11 mouse cellular contexts compared by ENCODE assay signal in genomic region chr12:117683984-117684383, GRCm38 (mm10).
"Had no signal": no experiment of that assay in that cellular context is flagged by ENCODE, and none has a peak within 500 bp of the region (broad histone marks: within the 10 kb centered on the region; RNA-seq: fewer than 3 reads in every experiment).

No protein-coding gene starts in this region.

- H3K4me2 ChIP-seq: limb, embryonic 15.5 days; liver, embryonic 12.5 days; lung, embryonic 14.5 days; midbrain, embryonic 11.5 days; midbrain, embryonic 15.5 days had no signal

- ATAC-seq: liver, embryonic 12.5 days; midbrain, embryonic 15.5 days had no signal

- H3K36me3 ChIP-seq: limb, embryonic 15.5 days; liver, embryonic 12.5 days; midbrain, embryonic 15.5 days had no signal

- H3K9me3 ChIP-seq: limb, embryonic 15.5 days; liver, embryonic 12.5 days; midbrain, embryonic 15.5 days had no signal

- H3K27ac ChIP-seq: limb, embryonic 15.5 days; liver, embryonic 12.5 days; midbrain, embryonic 15.5 days had no signal

- H3K27me3 ChIP-seq: liver, embryonic 12.5 days; midbrain, embryonic 15.5 days had no signal

- H3K9ac ChIP-seq: limb, embryonic 15.5 days; liver, embryonic 12.5 days; lung, embryonic 14.5 days; midbrain, embryonic 15.5 days had no signal

- DNase-seq: kidney, adult 9 months; kidney, postnatal 14 days; lung, embryonic 14.5 days; lung, postnatal 10 days; lung, postnatal 4 days; right cerebral cortex, postnatal 25 days; thymus, postnatal 4 days had no signal

- H3K4me3 ChIP-seq: limb, embryonic 15.5 days; liver, embryonic 12.5 days; midbrain, embryonic 15.5 days had no signal
